17 mouse cellular contexts compared by ENCODE assay signal in genomic region chr3:43155643-43156042, GRCm38 (mm10).
A peak's percentile ranks its signal among the peaks of the same experiment; 100 is the strongest.
DNase-seq lines count a peak whose midpoint lies in the region; ATAC-seq lines count a peak whose summit lies in the region.
"Had no signal": no experiment of that assay in that cellular context is flagged by ENCODE, and none has a peak within 500 bp of the region (broad histone marks: within the 10 kb centered on the region; RNA-seq: fewer than 3 reads in every experiment).

No protein-coding gene starts in this region.

- DNase-seq in frontal cortex, postnatal 14 days (ENCODE audit: low spot score in 2 of 2): no peak
- DNase-seq in left cerebral cortex, adult 9 months (ENCODE audit: low spot score in 2 of 2): peak; percentile 7 to 45
- no peak for DNase-seq in left cerebral cortex, postnatal 36 days (ENCODE audit: low spot score in 2 of 2)
- DNase-seq in right cerebral cortex, postnatal 25 days: peak; percentile 4
- no peak for DNase-seq in right cerebral cortex, postnatal 36 days (ENCODE audit: low spot score in 2 of 2)
- no peak for DNase-seq in retina, embryonic 14.5 days (ENCODE audit: low spot score)
- DNase-seq: adrenal gland, postnatal 14 days; cerebellum, adult 18-20 months; cerebellum, adult 9-11 months; cerebellum, postnatal 36 days; forebrain, postnatal 0 days; gastrocnemius, postnatal 36 days; heart, adult 11 months; heart, postnatal 36 days had no signal

- ATAC-seq in frontal cortex, adult (ENCODE audit: low TSS enrichment): peak; percentile 86
- ATAC-seq: activated CD4-positive, CD25-positive, alpha-beta regulatory T cell, adult 4 months; forebrain, postnatal 0 days; Patski had no signal

- intact Hi-C loops in left cerebral cortex, postnatal 36 days (cut with DNase I): no loop called here

Comparison
In these comparisons a context has a peak if more than half of its experiments do, and no peak if none do; other contexts are left out.
1. DNase-seq: peak in left cerebral cortex, adult 9 months (2 of 2) and right cerebral cortex, postnatal 25 days (single experiment); none in frontal cortex, postnatal 14 days (0 of 2), left cerebral cortex, postnatal 36 days (0 of 2), right cerebral cortex, postnatal 36 days (0 of 2) and retina, embryonic 14.5 days (single experiment).